Mouse (Mus musculus): ENCODE results near the gene Pum2.
"Not testable (repeated sequence)": the region's sequence is repeated elsewhere in the genome, so short reads cannot be mapped to it uniquely, and the experiment has no call there.

Pum2 gene

DNA sequence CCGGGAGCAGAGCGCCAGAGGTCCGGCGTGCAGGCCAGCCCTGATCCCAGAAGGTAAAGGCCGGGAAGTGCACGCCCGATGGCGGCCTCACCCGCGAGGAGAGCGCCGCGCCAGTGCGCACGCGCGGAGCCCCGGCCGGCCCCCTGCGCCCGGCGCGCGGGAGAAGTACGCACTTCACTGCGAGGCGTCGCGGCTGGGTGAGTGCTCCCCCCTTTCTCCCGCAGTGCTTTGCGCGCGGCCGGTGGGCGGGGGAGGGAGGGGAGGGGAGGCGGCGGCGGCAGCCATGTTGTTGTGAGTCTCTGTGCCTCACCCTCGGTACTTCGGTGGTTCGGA, at the start of gene Pum2:
Gene Pum2 (plus strand): TSS at position 161 of the 333 bp plus-strand sequence.
- Histone ChIP-seq H3K27me3 (ENCODE audit: control insufficient read depth, insufficient read depth, low read length, poor library complexity, severe bottlenecking) (no peaks in the 10 kb centered on the region), H3K36me3 (ENCODE audit: control insufficient read depth, insufficient read depth, low read length, poor library complexity, severe bottlenecking) (0 out of 2 replicates have a peak, but pooled peaks cover 2% of the 10 kb centered on the region)
- peak; percentile 94 for DNase-seq (ENCODE audit: low read depth, low spot score)

DNA sequence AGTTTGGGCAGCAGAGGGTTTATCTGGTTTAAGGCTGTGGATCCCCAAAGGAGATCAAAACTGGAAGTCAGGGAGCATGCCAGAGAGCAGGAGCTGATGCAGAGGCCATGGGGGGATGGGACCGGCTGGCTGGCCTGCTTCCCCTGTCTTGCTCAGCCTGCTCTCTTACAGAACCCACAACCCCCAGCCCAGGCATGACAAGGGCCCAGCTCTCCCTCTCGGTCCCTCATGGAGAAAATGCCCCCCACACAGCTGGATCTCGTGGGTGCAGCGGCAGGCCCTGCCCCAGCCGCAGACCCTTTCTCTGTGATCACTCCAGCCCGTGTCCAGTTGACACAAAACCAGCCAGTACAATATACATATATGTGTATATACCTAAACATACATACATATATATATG, 44.4 kb upstream of the Pum2 start:
- Histone ChIP-seq H3K27me3 (ENCODE audit: control insufficient read depth, insufficient read depth, low read length, poor library complexity, severe bottlenecking) (no peaks in the 10 kb centered on the region), H3K36me3 (ENCODE audit: control insufficient read depth, insufficient read depth, low read length, poor library complexity, severe bottlenecking) (no peaks in the 10 kb centered on the region)
- no peak for DNase-seq (ENCODE audit: low read depth, low spot score)

DNA sequence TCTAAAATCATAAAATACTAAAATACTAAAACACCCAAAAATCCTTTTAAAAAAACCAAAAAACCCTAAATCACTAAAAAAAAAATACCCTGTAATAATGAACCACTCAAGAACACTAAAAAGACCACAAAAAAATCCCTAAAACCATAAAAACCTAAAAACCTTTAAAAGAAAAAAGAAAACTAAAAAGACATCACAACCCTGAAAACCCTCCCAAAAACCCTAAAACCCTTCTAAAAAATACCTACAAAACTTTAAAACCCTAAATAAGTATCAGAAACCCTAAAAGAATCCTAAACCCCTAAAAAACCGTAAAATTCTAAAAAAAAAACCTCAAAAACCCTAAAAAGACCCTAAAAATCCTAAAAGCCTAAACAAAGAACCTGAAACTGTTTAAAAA, 42.2 kb upstream of the Pum2 start:
- no peaks in the 10 kb centered on the region for H3K36me3 ChIP-seq (ENCODE audit: control insufficient read depth, insufficient read depth, low read length, poor library complexity, severe bottlenecking)

DNA sequence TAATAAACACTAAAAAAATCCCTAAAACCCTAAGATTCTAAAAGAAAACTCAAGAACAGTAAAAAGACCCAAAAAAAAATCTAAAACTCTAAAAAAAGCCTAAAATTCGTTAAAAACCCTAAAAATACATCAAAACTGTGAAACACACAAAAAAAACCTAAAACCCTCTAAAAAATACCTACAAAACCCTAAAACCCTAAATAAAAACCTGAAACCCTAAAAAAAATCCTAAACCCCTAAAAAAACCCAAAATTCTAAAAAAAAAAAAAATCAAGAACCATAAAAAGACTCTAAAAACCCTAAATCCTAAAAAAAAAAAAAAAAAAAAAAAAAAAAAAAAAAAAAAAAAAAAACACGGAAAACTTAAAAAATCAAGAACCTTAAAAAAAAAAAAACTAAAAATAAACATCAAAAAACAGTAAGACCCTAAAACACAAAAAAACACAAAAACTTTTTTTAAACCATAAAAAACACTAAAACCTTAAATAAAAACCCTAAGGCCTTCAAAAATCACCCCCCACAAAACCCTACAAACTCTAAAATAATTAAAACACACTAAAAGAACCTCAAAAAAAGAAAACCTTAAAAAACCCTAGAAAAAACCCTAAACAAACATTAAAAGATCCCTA, 41.1 kb upstream of the Pum2 start:
- no peaks in the 10 kb centered on the region for H3K27me3 ChIP-seq (ENCODE audit: control insufficient read depth, insufficient read depth, low read length, poor library complexity, severe bottlenecking)
- no peaks in the 10 kb centered on the region for H3K36me3 ChIP-seq (ENCODE audit: control insufficient read depth, insufficient read depth, low read length, poor library complexity, severe bottlenecking)
- DNase-seq (ENCODE audit: low read depth, low spot score): no peak

More for the DNA sequence above, 42.2 kb upstream of the Pum2 start:
- DNase-seq (ENCODE audit: low read depth, low spot score): no peak
- no peaks in the 10 kb centered on the region for H3K27me3 ChIP-seq (ENCODE audit: control insufficient read depth, insufficient read depth, low read length, poor library complexity, severe bottlenecking)

DNA sequence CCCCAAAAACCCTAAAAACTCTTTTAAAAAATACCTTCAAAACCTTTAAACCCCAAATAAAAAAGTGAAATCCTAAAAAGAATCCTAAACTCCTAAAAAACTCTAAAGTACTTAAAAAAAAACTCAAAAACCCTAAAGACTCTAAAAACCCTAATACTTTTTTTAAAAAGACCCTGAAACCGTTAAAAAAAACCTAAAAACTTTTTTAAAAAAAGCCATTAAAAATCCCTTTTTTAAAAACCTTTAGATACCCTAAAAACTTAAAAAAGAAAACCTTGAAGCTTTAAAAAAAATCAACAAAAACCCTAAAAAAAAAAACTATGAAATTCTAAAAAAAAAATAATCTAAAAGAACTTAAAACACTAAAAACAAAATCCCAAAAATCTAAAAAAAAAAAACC, 39.6 kb upstream of the Pum2 start:
- DNase-seq (ENCODE audit: low read depth, low spot score): no peak
- H3K36me3 ChIP-seq (ENCODE audit: control insufficient read depth, insufficient read depth, low read length, poor library complexity, severe bottlenecking): no peaks in the 10 kb centered on the region
- no peaks in the 10 kb centered on the region for H3K27me3 ChIP-seq (ENCODE audit: control insufficient read depth, insufficient read depth, low read length, poor library complexity, severe bottlenecking)

DNA sequence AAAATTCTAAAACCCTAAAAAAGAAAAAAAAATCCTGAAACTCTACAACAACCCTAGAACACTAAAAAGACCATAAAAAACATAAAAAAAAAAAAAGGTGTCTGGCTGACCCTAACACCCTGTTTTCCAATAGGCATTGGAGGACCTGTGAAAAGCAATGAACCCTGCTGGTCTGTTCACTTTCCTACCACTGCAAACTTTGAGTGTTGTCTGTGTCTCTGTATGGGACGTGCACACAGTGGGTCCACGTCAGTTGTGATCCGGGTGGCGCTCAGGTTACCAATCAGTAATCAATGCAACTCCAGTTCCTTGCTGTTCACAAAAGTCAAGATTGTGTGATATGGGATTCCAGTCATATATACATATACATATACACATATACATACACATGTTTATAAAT, 38.4 kb upstream of the Pum2 start:
- no peak for DNase-seq (ENCODE audit: low read depth, low spot score)
- Histone ChIP-seq H3K36me3 (ENCODE audit: control insufficient read depth, insufficient read depth, low read length, poor library complexity, severe bottlenecking) (no peaks in the 10 kb centered on the region), H3K27me3 (ENCODE audit: control insufficient read depth, insufficient read depth, low read length, poor library complexity, severe bottlenecking) (no peaks in the 10 kb centered on the region)

DNA sequence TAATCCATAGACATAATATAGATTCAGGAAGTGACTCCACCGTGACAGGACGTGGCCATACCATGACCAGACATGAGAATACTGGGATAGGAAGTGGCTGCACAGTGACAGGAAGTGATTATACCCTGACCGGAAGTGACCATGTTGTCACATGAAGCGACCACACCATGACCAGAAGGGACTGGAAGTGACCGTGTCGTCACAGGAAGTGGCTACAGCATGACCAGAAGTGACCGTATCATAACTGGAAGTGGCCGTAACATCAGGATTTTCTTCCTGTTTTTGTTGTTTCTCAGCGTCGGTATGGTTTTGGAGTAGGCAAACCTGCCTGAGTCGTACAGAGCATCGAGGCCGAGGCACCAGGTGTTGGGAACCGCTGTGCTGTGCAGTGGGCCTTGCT, 37.0 kb upstream of the Pum2 start:
- DNase-seq (ENCODE audit: low read depth, low spot score): peak; percentile 19
- Histone ChIP-seq H3K36me3 (ENCODE audit: control insufficient read depth, insufficient read depth, low read length, poor library complexity, severe bottlenecking) (no peaks in the 10 kb centered on the region), H3K27me3 (ENCODE audit: control insufficient read depth, insufficient read depth, low read length, poor library complexity, severe bottlenecking) (no peaks in the 10 kb centered on the region)

DNA sequence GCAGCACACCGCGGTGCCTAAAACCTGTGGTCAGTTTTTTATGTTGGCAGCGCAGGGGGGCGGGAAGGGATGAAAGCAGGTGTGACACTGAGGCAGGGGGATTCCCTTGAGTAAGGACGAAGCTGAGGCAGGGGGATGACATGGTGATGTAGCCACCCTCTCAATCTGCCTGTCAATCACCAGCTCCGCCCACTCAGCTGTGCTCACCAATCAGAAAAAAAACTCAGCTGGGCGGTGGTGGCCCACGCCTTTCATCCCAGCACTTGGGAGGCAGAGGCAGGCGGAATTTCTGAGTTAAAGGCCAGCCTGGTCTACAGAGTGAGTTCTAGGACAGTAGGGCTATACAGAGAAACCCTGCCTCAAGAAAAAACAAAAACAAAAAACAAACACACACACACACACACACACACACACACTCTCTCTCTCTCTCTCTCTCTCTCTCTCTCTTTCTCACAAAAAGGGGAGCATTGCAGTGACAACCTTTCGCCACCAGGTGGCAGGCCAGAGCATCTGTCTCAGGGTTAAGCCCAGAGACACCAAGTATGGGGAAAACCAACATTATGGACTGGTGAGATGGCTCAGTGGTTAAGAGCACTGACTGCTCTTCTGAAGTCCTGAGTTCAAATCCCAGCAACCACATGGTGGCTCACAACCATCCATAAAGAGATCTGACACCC, 35.4 kb upstream of the Pum2 start:
- H3K27me3 ChIP-seq (ENCODE audit: control insufficient read depth, insufficient read depth, low read length, poor library complexity, severe bottlenecking); H3K36me3 ChIP-seq (ENCODE audit: control insufficient read depth, insufficient read depth, low read length, poor library complexity, severe bottlenecking): not testable (repeated sequence)

DNA sequence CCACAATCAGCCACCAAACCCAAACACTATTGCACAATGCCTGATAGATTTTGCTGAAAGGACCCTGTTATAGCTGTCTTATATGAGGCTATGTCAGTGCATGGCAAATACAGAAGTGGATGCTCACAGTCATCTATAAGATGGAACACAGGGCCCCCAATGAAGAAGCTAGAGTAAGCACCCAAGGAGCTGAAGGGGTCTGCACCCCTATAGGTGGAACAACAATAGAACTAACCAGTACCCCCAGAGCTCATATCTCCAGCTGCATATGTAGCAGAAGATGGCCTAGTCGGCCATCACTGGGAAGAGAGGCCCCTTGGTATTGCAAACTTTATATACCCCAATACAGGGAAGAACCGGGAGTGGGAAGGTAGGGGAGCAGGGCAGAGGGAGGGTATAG, 33.7 kb upstream of the Pum2 start:
- not testable (repeated sequence) for H3K27me3 ChIP-seq (ENCODE audit: control insufficient read depth, insufficient read depth, low read length, poor library complexity, severe bottlenecking); H3K36me3 ChIP-seq (ENCODE audit: control insufficient read depth, insufficient read depth, low read length, poor library complexity, severe bottlenecking); DNase-seq (ENCODE audit: low read depth, low spot score)

More for the DNA sequence above, 35.4 kb upstream of the Pum2 start:
- DNase-seq (ENCODE audit: low read depth, low spot score): peak; percentile 93

DNA sequence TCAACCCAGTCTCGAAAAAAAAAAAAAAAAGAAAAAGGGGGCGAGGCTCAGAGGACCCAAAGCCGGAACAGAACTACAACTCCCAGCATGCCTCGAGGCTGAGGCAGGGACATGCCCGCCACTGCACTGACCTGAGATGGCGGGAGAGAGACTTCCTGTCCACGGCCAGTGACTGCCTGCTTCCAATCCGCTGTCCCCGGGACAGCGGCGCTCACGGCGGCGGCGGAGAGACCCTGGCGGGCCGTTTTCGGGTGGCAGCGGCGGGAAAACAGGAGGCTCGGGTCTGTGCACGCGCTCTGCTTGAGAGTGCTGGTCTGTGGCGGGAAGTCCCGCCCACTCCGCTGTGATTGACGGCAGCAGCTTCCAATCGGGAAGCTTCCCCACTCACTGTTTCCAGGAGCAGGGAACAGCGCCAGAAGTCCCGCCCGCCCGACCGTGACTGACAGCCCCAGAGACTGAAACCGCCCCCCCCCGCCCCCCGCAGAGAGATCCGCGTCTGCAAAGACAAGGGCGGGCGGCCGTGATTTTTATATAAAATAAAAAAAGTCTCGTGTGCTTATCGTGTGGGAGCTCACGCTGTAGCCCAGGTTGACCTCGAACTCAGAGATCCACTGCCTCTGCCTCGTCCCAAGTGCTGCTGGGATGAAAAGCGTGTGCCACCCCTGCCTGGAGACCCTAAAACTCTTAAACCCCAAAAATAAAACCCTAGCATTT, 33.1 kb upstream of the Pum2 start:
- Histone ChIP-seq H3K36me3 (ENCODE audit: control insufficient read depth, insufficient read depth, low read length, poor library complexity, severe bottlenecking) (no peaks in the 10 kb centered on the region), H3K27me3 (ENCODE audit: control insufficient read depth, insufficient read depth, low read length, poor library complexity, severe bottlenecking) (no peaks in the 10 kb centered on the region)
- DNase-seq (ENCODE audit: low read depth, low spot score): peak; percentile 96

DNA sequence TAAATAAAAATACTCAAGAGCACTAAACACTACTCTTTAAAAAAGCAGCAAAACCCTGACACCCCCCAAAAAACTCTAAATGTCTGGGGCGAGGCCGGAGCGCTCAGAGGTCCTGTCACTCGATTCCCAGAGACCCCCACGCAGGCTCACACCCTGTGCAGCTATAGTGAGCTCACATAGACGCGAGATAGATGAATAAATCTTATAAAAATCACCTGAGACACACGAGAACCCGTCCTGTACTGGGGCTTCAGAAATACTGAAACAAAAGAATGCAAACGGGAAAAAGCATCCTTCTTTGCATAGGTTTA, 32.6 kb upstream of the Pum2 start:
- no peaks in the 10 kb centered on the region for H3K27me3 ChIP-seq (ENCODE audit: control insufficient read depth, insufficient read depth, low read length, poor library complexity, severe bottlenecking)
- H3K36me3 ChIP-seq (ENCODE audit: control insufficient read depth, insufficient read depth, low read length, poor library complexity, severe bottlenecking): no peaks in the 10 kb centered on the region
- DNase-seq (ENCODE audit: low read depth, low spot score): no peak

DNA sequence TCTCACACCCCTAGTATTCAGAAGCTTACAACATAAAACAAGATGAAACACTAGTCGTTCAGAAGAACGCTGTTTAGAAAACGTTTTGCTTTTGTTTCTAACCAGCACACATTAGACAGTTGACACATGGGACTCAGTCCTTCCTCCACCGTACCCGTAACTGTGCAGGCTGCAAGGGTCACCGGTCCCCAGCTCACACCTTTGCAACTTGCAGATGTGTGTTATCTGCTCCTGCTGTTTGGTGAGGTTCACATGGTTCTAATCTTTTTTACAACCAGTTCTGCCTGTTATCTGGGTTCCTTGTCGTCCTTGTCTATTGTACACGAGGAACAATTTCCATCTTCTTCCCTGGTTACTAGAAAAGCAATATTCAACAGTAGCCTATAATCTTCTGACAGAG, 25.7 kb upstream of the Pum2 start:
- DNase-seq (ENCODE audit: low read depth, low spot score); H3K36me3 ChIP-seq (ENCODE audit: control insufficient read depth, insufficient read depth, low read length, poor library complexity, severe bottlenecking): not testable (repeated sequence)

DNA sequence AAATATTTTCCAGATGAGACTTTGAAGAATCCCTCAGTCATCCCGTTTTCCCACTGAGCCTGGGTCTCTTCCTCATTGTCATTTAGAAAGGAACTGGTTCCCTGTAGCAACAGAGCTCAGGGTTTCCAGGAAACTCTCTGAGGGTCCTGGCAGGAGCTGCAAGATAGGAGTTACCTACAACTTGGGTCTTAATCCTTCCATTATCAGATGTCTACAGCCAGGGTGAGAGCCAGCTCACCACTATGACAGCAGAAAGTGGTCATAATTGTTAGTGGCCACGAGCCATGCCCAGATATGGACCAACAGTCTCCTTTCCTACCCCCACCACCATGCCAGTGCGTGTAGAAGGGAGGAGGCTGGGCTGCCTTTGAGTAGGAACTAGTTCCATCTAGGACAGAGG, 23.9 kb upstream of the Pum2 start:
- DNase-seq (ENCODE audit: low read depth, low spot score); H3K27me3 ChIP-seq (ENCODE audit: control insufficient read depth, insufficient read depth, low read length, poor library complexity, severe bottlenecking); H3K36me3 ChIP-seq (ENCODE audit: control insufficient read depth, insufficient read depth, low read length, poor library complexity, severe bottlenecking): not testable (repeated sequence)

More for the DNA sequence above, 25.7 kb upstream of the Pum2 start:
- H3K27me3 ChIP-seq (ENCODE audit: control insufficient read depth, insufficient read depth, low read length, poor library complexity, severe bottlenecking): not testable (repeated sequence)

DNA sequence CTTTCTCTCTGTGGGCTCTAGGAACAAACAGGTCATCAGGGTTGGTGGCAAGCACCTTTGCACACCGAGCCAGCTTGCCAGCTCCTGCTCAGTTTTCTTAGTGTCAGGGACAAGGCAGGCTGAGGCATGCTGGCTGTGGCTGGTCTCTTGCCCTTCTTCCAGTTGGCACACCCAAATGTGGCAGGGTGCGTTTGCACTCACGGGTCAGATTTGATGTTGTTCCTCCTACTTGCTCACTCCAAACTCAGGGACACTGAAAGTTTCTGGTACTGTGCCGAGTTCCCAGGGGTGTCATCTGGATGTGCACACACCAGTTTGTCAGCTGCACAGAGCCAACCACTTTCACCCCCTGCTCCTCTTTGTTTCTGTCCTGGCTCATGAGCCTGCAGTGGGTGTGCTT, 17.3 kb upstream of the Pum2 start:
- no peaks in the 10 kb centered on the region for H3K27me3 ChIP-seq (ENCODE audit: control insufficient read depth, insufficient read depth, low read length, poor library complexity, severe bottlenecking)
- DNase-seq (ENCODE audit: low read depth, low spot score): no peak
- H3K36me3 ChIP-seq (ENCODE audit: control insufficient read depth, insufficient read depth, low read length, poor library complexity, severe bottlenecking): no peaks in the 10 kb centered on the region

DNA sequence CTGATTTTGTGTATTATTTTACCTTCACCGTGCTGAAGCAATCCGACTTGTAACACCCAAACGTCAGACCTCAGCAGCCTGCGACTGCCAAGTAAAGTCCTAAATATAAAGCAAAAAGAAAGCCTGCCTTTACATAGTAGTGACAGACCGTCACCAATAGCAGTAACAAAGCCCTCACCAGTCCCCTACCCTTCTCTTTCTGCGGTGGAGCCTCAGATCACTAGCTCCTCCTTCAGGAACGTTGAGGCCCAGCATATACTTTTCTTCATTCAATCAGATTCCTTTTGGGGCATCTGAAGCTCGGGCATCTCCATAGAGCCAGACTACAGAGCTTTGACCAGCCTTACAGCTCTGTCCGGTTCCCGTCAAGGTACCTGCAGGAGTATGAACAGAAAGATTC, 16.8 kb upstream of the Pum2 start:
- DNase-seq (ENCODE audit: low read depth, low spot score): no peak
- no peaks in the 10 kb centered on the region for H3K36me3 ChIP-seq (ENCODE audit: control insufficient read depth, insufficient read depth, low read length, poor library complexity, severe bottlenecking)
- H3K27me3 ChIP-seq (ENCODE audit: control insufficient read depth, insufficient read depth, low read length, poor library complexity, severe bottlenecking): no peaks in the 10 kb centered on the region
